8 mouse cellular contexts compared by ENCODE assay signal in the genomic region with DNA sequence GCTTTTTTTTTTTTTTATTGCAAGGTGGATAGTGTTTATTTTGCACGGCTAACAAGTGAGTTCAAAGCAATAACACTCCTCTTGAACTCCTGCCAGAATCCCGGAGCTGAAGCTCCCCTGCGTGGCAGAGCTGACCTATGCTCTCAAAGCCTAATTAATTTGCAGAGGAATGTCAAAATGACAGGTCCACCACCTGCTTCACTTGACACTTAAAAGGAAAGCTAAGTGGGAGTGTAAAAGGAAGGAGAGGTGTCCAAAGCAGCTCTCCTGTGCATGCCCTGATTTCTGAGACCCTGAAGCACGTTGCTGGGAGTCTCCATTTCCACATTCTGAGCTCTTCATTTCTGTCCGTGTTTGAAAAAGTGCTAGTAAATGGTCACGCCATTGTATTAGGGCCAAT.
DNase-seq lines count a peak whose midpoint lies in the region; ATAC-seq and TF ChIP-seq lines count a peak whose summit lies in the region.

No protein-coding gene starts in this region.

- no peak overlapping the region for H3ac ChIP-seq in myocyte (ENCODE audit: control insufficient read depth, insufficient read length)

- DNase-seq in lung, adult 2 months = no peak
- DNase-seq in kidney, postnatal 4 days = peak; percentile 31 to 53
- DNase-seq in gastrocnemius, postnatal 25 days = no peak
- no peak for DNase-seq in left cerebral cortex, postnatal 25 days (ENCODE audit: low spot score in 2 of 2)
- DNase-seq in urinary bladder, adult 18-20 months (ENCODE audit: low spot score in 2 of 2) = no peak

- no peaks in the 10 kb centered on the region for H3K9me3 ChIP-seq in lung, embryonic 16.5 days (ENCODE audit: control insufficient read depth, low read length)
- H3K9me3 ChIP-seq in forebrain, embryonic 16.5 days (ENCODE audit: control insufficient read depth, low read length) = no peaks in the 10 kb centered on the region

- H3K79me2 ChIP-seq in myocyte (ENCODE audit: control insufficient read depth, insufficient read depth) = no peaks in the 10 kb centered on the region

- no peaks in the 10 kb centered on the region; the same call in 1 of the 2 replicates for H3K27me3 ChIP-seq in lung, embryonic 16.5 days (ENCODE audit: control insufficient read depth, insufficient read depth, low read depth, low read length)
- no peaks in the 10 kb centered on the region for H3K27me3 ChIP-seq in forebrain, embryonic 16.5 days (replicated peaks; ENCODE audit: control insufficient read depth, insufficient read depth, low read length)
- H3K27me3 ChIP-seq in myocyte (ENCODE audit: control insufficient read depth, insufficient read depth, insufficient read length) = no peaks in the 10 kb centered on the region

- no peak overlapping the region for H3K27ac ChIP-seq in lung, embryonic 16.5 days (ENCODE audit: low read length)
- no peak overlapping the region for H3K27ac ChIP-seq in forebrain, embryonic 16.5 days (ENCODE audit: low read length)

- peak overlapping the region; percentile 54 for H3K4me2 ChIP-seq in lung, embryonic 16.5 days (ENCODE audit: low read depth, low read length)
- H3K4me2 ChIP-seq in forebrain, embryonic 16.5 days (ENCODE audit: low read length) = peak overlapping the region; percentile 55
- H3K4me2 ChIP-seq in myocyte (ENCODE audit: low read depth) = peak overlapping the region; percentile 8

- TF ChIP-seq CTCF in lung, adult 2 months (IDR thresholded peaks at IDR 0.05; ENCODE audit: insufficient read depth, low read length) = no peak

- peak overlapping the region; percentile 30 for H3K4me3 ChIP-seq in lung, embryonic 16.5 days (ENCODE audit: low read length)
- no peak overlapping the region for H3K4me3 ChIP-seq in lung, adult 2 months (replicated peaks; ENCODE audit: extremely low read depth, low read depth, low read length)
- peak overlapping the region; percentile 33 for H3K4me3 ChIP-seq in forebrain, embryonic 16.5 days (replicated peaks; ENCODE audit: low read length)
- no peak overlapping the region for H3K4me3 ChIP-seq in myocyte

- ATAC-seq in lung, embryonic 16.5 days (ENCODE audit: low read depth) = peak; percentile 47; the same call in 1 of the 2 replicates
- ATAC-seq in forebrain, embryonic 16.5 days = peak; percentile 15; the same call in 1 of the 2 replicates

- 7% methylated on average over 6 of the region's 6 CpGs for WGBS in lung, embryonic 16.5 days
- 11% methylated on average over 6 of the region's 6 CpGs for WGBS in lung, adult 2 months
- WGBS in forebrain, embryonic 16.5 days = 8% methylated on average over 6 of the region's 6 CpGs

- H3K36me3 ChIP-seq in lung, embryonic 16.5 days (ENCODE audit: control insufficient read depth, insufficient read depth, low read length) = no peaks in the 10 kb centered on the region
- H3K36me3 ChIP-seq in forebrain, embryonic 16.5 days (ENCODE audit: control insufficient read depth, insufficient read depth) = no peaks in the 10 kb centered on the region
- no peaks in the 10 kb centered on the region for H3K36me3 ChIP-seq in myocyte (ENCODE audit: control insufficient read depth, insufficient read depth)

- intact Hi-C loops in left cerebral cortex, postnatal 25 days (cut with DNase I) = no loop called here

- no peak for TF ChIP-seq POLR2A in lung, adult 2 months (IDR thresholded peaks at IDR 0.05; ENCODE audit: borderline replicate concordance, extremely low read depth, low read depth, low read length)
- no peak for TF ChIP-seq POLR2A in myocyte (IDR thresholded peaks at IDR 0.05; ENCODE audit: insufficient read length, low read depth)

- H3K4me1 ChIP-seq in lung, embryonic 16.5 days (replicated peaks; ENCODE audit: control insufficient read depth, insufficient read depth, low read length) = peaks cover 4% of the 10 kb centered on the region; the same call in 1 of the 2 replicates
- H3K4me1 ChIP-seq in lung, adult 2 months (ENCODE audit: control insufficient read depth, insufficient read depth, low read length) = no peaks in the 10 kb centered on the region
- H3K4me1 ChIP-seq in forebrain, embryonic 16.5 days (replicated peaks; ENCODE audit: control insufficient read depth, insufficient read depth, low read length) = peaks cover 9% of the 10 kb centered on the region

- peak overlapping the region; percentile 3; the same call in 1 of the 2 replicates for H3K9ac ChIP-seq in lung, embryonic 16.5 days (ENCODE audit: low read length)
- peak overlapping the region; percentile 26; the same call in 1 of the 2 replicates for H3K9ac ChIP-seq in forebrain, embryonic 16.5 days (replicated peaks; ENCODE audit: low read depth, low read length)

TF ChIP-seq in myocyte, 11 proteins besides CTCF, POLR2A, EP300 and RAD21:
- TF ChIP-seq POLR2AphosphoS2 (IDR thresholded peaks at IDR 0.05; ENCODE audit: insufficient read length, low read depth) (no peak), MAX (IDR thresholded peaks at IDR 0.05; ENCODE audit: low read depth) (no peak), E2F4 (IDR thresholded peaks at IDR 0.05; ENCODE audit: insufficient read depth) (no peak), SRF (IDR thresholded peaks at IDR 0.05; ENCODE audit: control insufficient read depth, insufficient read length, low read depth) (no peak), MYOG (IDR thresholded peaks at IDR 0.05; ENCODE audit: control insufficient read depth in 1 of 3, insufficient read depth in 1 of 3, insufficient read length in 2 of 3, low read depth in 2 of 3) (no peak), TCF12 (IDR thresholded peaks at IDR 0.05; ENCODE audit: insufficient read depth, poor library complexity, severe bottlenecking) (no peak), USF1 (IDR thresholded peaks at IDR 0.05; ENCODE audit: low read depth) (no peak), MYOD1 (IDR thresholded peaks at IDR 0.05; ENCODE audit: control insufficient read depth in 1 of 3, insufficient read length in 2 of 3, low read depth in 2 of 3) (no peak)

Comparison
In these comparisons a context has a peak if more than half of its experiments do, and no peak if none do; other contexts are left out.
1. H3K4me3 ChIP-seq: peak in lung, embryonic 16.5 days (single experiment) and forebrain, embryonic 16.5 days (single experiment); none in lung, adult 2 months (single experiment) and myocyte (single experiment).
2. DNase-seq: peak in kidney, postnatal 4 days (2 of 2); none in lung, adult 2 months (single experiment), gastrocnemius, postnatal 25 days (single experiment), left cerebral cortex, postnatal 25 days (0 of 2) and urinary bladder, adult 18-20 months (0 of 2).
3. Peak in every context shown above with its lines, with median percentiles within 50 percentile points of each other: H3K4me2 ChIP-seq.